Mouse (Mus musculus) hindbrain, embryonic 14.5 days (tissue): ENCODE data around the gene Foxp1. TPM values are rescaled to one million over a fixed set of nuclear protein-coding genes. Genes with fewer than 3 reads are reported as not detected.

ENCODE experiments used
- ATAC-seq: fragments of 200-750 bp; cut with Nextera tagmentation; 2 replicates; pipeline ENCODE4 v1.8.0; 2017; ENCODE audit warnings: moderate number of reproducible peaks, mild to moderate bottlenecking, moderate TSS enrichment, moderate library complexity; ENCODE audit not compliant: low FRiP score
- DNase-seq: peaks from one replicate; pipeline ENCODE4 v3.0.0-alpha.2; 2015; ENCODE audit warnings: low spot score
- H3K27ac ChIP-seq: fragments of 300-500 bp; sonication (generic); 2 replicates; pipeline ENCODE4 v1.5.1; 2014; ENCODE audit warnings: mild to moderate bottlenecking, moderate library complexity
- H3K27me3 ChIP-seq: fragments of 300-500 bp; sonication (generic); 2 replicates; pipeline ENCODE4 v1.6.1; 2014; ENCODE audit warnings: mild to moderate bottlenecking, low read length, mixed read lengths; ENCODE audit not compliant: control insufficient read depth, insufficient read depth
- H3K36me3 ChIP-seq: fragments of 300-500 bp; sonication (generic); replicated peaks from 2 replicates; pipeline ENCODE4 v1.6.1; 2014; ENCODE audit not compliant: control insufficient read depth, insufficient read depth
- H3K4me1 ChIP-seq: fragments of 300-500 bp; sonication (generic); replicated peaks from 2 replicates; pipeline ENCODE4 v1.6.1; 2014; ENCODE audit warnings: antibody characterized with exemption, low read length, mixed read lengths; ENCODE audit not compliant: control insufficient read depth, insufficient read depth
- H3K4me2 ChIP-seq: fragments of 300-500 bp; sonication (generic); replicated peaks from 2 replicates; pipeline ENCODE4 v1.6.1; 2014; ENCODE audit warnings: mild to moderate bottlenecking, moderate library complexity
- H3K4me3 ChIP-seq: fragments of 300-500 bp; sonication (generic); replicated peaks from 2 replicates; pipeline ENCODE4 v1.5.1; 2014; ENCODE audit warnings: mild to moderate bottlenecking, low read length
- H3K9ac ChIP-seq: fragments of 300-500 bp; sonication (generic); 2 replicates; pipeline ENCODE4 v1.6.1; 2014
- H3K9me3 ChIP-seq: fragments of 300-500 bp; sonication (generic); 2 replicates; pipeline ENCODE4 v1.6.1; 2016; ENCODE audit warnings: low read length; ENCODE audit not compliant: control insufficient read depth
- WGBS: fragments of 180-500 bp; shearing (Covaris S2); extraction: QIAGEN DNeasy Blood & Tissue Kit; methylation state at CpG from one replicate; pipeline ENCODE4 v1.1.7; 2014; 5-methylcytosine and 5-hydroxymethylcytosine counted together
- polyA plus RNA-seq: library from polyadenylated mRNA; unstranded; fragments of >200 nt; fragmentation: Nextera tagmentation; extraction: Ambion mirVana; gene quantifications from 2 replicates; pipeline ENCODE4 v1.2.1, GENCODE M21; 2014

The Foxp1 gene
- polyA plus RNA-seq, 1 experiment from 2014 or later = 68.3 TPM

- Histone ChIP-seq H3K4me1 (peaks cover 22% of the 10 kb centered on the region), H3K4me3 (no peak overlapping the region), H3K27ac (no peak overlapping the region), H3K9ac (no peak overlapping the region), H3K27me3 (no peaks in the 10 kb centered on the region; the same call in 1 of the 2 replicates), H3K9me3 (no peaks in the 10 kb centered on the region), H3K36me3 (no peaks in the 10 kb centered on the region), H3K4me2 (no peak overlapping the region)
- ATAC-seq (no peak), DNase-seq (no peak)
- 87% methylated on average over 10 of the region's 10 CpGs for WGBS
Observed at GRCm38 (mm10) chr6:99483556-99483955, 39.0 kb downstream of the Foxp1 start.

DNA sequence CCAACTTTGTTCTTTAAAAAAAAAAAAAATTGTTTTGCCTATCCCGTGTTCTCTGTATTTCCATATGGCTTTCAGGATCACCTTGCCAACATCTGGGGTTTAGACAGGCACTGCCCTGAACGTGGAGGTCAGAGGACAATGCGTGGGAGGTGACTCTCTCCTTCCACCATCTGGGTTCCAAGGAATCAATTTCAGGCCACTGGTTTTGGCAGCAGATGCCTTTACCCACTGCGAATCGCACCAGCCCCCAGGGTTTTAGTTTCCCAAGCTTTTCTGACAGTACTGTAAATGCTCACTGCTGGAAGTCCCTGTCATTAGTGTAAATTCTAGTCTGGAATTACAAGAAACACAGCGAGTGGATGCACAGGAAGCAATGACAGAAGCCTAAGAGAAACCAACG is 41.0 kb downstream of the Foxp1 start:
- 59% methylated on average over 7 of the region's 7 CpGs for WGBS
- H3K4me1 ChIP-seq = peaks cover 22% of the 10 kb centered on the region
- ATAC-seq (no peak), DNase-seq (no peak)
- no peaks in the 10 kb centered on the region for H3K9me3 ChIP-seq
- no peak overlapping the region for H3K4me3 ChIP-seq
- H3K27me3 ChIP-seq = no peaks in the 10 kb centered on the region
- no peaks in the 10 kb centered on the region for H3K36me3 ChIP-seq
- H3K27ac ChIP-seq = no peak overlapping the region
- H3K4me2 ChIP-seq = no peak overlapping the region
- H3K9ac ChIP-seq = no peak overlapping the region

DNA sequence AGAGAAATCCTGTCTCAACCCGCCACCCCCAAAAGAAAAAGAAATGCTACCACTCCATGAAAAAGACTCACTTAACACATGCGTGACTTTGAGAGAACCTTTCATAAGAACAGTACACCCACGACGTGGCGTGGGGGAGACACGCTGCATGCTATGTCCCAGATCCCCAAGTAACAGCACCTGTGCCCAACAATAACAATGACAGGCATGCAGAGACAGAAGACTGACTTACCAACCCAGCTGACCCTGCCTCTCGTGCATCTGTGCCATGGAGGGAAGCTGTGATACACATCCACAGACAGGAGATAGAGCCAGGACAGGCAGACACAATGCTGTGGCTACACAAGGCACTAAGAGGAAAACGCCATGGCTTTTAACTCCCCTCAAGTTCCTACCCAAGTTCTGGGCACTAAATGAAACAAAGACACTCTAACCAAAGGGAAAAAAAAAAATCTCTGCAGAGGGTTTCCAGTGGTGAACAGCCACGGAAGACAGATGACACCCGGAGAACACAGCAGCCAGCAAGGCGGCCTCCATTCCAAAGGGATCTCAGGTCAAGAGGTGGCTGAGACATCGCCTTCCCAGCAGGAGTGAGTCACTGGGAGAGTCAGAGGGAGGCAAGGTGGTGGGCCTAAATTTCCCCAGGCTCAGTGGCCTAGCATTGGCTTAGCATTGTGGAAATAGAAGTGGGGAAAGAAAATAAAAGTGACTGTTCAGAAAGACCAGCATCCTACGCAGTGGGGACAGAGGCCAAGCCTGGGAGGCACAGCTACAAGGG is 43.5 kb downstream of the Foxp1 start:
- 74% methylated on average over 13 of the region's 13 CpGs for WGBS
- no peak overlapping the region for H3K4me3 ChIP-seq
- H3K27me3 ChIP-seq = no peaks in the 10 kb centered on the region
- no peak overlapping the region for H3K27ac ChIP-seq
- H3K9ac ChIP-seq = no peak overlapping the region
- no peaks in the 10 kb centered on the region for H3K9me3 ChIP-seq
- H3K36me3 ChIP-seq = no peaks in the 10 kb centered on the region
- ATAC-seq (no peak), DNase-seq (no peak)
- H3K4me1 ChIP-seq = peaks cover 1% of the 10 kb centered on the region; the same call in 1 of the 2 replicates
- H3K4me2 ChIP-seq = no peak overlapping the region

DNA sequence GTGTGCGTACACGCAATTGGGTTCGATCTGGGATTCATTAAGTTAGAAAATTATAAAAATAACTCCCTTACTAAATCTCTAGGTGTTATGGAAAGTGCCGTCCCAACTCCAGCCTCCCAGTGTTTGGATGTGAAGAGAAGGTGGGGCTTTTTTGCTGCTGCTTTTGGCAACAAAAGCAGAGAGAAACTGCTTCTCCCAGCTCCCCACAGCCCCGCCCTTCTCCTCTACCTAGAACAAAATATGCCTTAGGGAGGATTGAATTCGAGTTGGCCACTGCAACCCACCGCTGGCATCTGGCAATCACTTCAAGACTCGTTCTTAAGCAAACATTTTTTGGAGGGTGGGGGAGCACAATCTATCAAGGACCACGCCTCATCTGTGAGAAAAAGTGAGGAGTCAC is 47.5 kb downstream of the Foxp1 start:
- Histone ChIP-seq H3K4me3 (no peak overlapping the region), H3K4me1 (no peaks in the 10 kb centered on the region), H3K9ac (no peak overlapping the region), H3K27me3 (no peaks in the 10 kb centered on the region), H3K9me3 (no peaks in the 10 kb centered on the region), H3K36me3 (no peaks in the 10 kb centered on the region), H3K4me2 (no peak overlapping the region), H3K27ac (no peak overlapping the region)
- WGBS = 95% methylated on average over 9 of the region's 9 CpGs
- ATAC-seq = no peak
- no peak for DNase-seq

DNA sequence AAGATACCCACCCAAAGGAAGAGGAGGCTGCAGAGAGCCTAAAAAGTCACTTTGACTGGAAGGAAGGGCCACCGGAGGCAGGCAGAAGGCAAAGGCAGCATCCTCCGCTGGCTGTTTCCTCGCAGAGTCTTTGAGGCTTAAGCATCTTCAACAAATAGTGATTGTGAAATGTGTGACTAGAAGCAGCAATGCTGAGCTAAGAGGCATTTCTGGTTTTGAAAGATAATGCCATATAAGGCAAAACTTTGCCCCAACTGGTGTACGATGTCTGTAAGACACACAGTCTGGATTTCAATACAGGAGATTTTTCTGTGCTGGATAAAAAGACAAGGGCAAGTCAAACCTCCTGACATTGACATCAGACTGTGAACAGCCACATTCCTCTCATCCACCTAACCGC is 51.6 kb downstream of the Foxp1 start:
- ATAC-seq (no peak), DNase-seq (no peak)
- Histone ChIP-seq H3K27me3 (no peaks in the 10 kb centered on the region), H3K4me2 (no peak overlapping the region), H3K9me3 (no peaks in the 10 kb centered on the region), H3K9ac (no peak overlapping the region), H3K4me3 (no peak overlapping the region), H3K4me1 (no peaks in the 10 kb centered on the region), H3K27ac (no peak overlapping the region), H3K36me3 (no peaks in the 10 kb centered on the region)
- WGBS = 88% methylated on average over 5 of the region's 5 CpGs

DNA sequence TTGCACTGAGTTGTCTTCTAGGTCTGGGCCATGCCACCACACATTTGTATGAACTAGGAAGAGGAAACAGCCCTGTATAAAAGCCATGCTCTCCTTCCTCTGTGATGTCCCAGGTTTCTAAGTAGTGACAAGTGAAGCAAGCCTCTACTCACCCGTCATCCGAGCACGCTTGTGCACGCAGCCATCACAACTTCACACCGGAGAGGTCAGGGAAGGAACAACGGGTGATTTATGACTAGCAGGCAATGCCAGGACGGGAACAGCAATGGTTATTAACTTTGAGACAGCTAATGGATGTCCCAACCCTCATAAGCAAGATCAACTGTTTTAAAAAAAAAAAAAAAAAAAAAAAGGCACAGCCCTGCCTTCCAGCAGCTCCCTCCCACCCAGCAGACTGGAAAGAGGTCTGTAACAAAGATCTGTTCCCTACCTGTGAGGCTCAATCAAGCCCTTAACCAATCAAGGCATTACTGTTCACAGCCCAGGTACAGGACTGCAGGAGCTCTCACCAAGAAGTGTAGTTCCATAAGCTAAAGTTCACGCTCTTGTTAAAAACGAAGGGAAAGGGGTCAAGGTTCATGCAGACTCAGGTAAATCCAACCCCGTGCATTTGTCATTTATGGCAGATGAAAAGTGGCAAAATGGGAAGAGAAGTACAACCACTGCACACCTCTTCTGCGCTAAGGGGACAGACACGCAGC is 53.2 kb downstream of the Foxp1 start:
- Histone ChIP-seq H3K4me2 (no peak overlapping the region), H3K9ac (no peak overlapping the region), H3K36me3 (no peaks in the 10 kb centered on the region), H3K4me1 (no peaks in the 10 kb centered on the region), H3K4me3 (no peak overlapping the region), H3K27me3 (no peaks in the 10 kb centered on the region), H3K27ac (no peak overlapping the region), H3K9me3 (no peaks in the 10 kb centered on the region)
- no peak for DNase-seq
- 71% methylated on average over 12 of the region's 12 CpGs for WGBS
- no peak for ATAC-seq

DNA sequence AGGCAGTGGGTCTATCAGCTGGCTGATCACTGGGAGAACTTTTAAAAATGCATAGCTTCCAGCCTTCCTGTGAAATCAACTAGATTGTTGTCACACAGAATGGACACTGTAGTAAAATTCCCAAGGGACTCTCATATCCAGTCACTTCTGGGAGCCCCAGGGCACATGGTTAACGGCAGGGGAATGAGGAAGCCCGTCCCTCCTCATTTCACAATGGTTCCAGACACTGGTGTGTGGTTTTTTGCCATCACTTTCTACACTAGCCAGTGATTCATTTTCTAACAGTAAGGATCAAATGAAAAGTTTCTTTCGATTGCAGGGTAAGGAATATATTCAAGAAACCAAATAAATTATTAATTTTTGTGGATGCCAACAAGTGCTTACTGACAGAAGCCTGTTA is 54.7 kb downstream of the Foxp1 start:
- Histone ChIP-seq H3K9ac (no peak overlapping the region), H3K4me2 (no peak overlapping the region), H3K27ac (no peak overlapping the region), H3K9me3 (no peaks in the 10 kb centered on the region), H3K27me3 (no peaks in the 10 kb centered on the region), H3K4me3 (no peak overlapping the region), H3K4me1 (no peaks in the 10 kb centered on the region), H3K36me3 (no peaks in the 10 kb centered on the region)
- ATAC-seq (no peak), DNase-seq (no peak)
- WGBS = 52% methylated on average over 3 of the region's 3 CpGs

GRCm38 (mm10) chr6:99467109-99467508 is 55.4 kb downstream of the Foxp1 start:
- no peak overlapping the region for H3K27ac ChIP-seq
- H3K36me3 ChIP-seq = no peaks in the 10 kb centered on the region
- no peak for ATAC-seq
- no peak overlapping the region for H3K4me2 ChIP-seq
- H3K9me3 ChIP-seq = no peaks in the 10 kb centered on the region
- no peaks in the 10 kb centered on the region for H3K4me1 ChIP-seq
- no peak for DNase-seq
- H3K9ac ChIP-seq = no peak overlapping the region
- H3K4me3 ChIP-seq = no peak overlapping the region
- WGBS = 32% methylated on average over 8 of the region's 8 CpGs
- no peaks in the 10 kb centered on the region for H3K27me3 ChIP-seq

GRCm38 (mm10) chr6:99466354-99466753 is 56.2 kb downstream of the Foxp1 start:
- 85% methylated on average over 8 of the region's 8 CpGs for WGBS
- ATAC-seq = no peak
- H3K9ac ChIP-seq = no peak overlapping the region
- no peak overlapping the region for H3K27ac ChIP-seq
- no peak overlapping the region for H3K4me3 ChIP-seq
- H3K9me3 ChIP-seq = no peaks in the 10 kb centered on the region
- no peaks in the 10 kb centered on the region for H3K27me3 ChIP-seq
- no peaks in the 10 kb centered on the region for H3K36me3 ChIP-seq
- DNase-seq = no peak
- H3K4me1 ChIP-seq = no peaks in the 10 kb centered on the region
- H3K4me2 ChIP-seq = no peak overlapping the region
